Mouse (Mus musculus) 416B (cell line): ENCODE results near the gene Gdpd5.

Experiments
- DNase-seq: peaks from one replicate; pipeline ENCODE4 v3.0.0; 2011; ENCODE audit warnings: low read depth

Gdpd5 gene

GRCm38 (mm10) chr7:99476558-99477114 lies 95.4 kb downstream of the Gdpd5 start:
- no peak for DNase-seq

GRCm38 (mm10) chr7:99477235-99477634 lies 96.0 kb downstream of the Gdpd5 start:
- no peak for DNase-seq

DNA sequence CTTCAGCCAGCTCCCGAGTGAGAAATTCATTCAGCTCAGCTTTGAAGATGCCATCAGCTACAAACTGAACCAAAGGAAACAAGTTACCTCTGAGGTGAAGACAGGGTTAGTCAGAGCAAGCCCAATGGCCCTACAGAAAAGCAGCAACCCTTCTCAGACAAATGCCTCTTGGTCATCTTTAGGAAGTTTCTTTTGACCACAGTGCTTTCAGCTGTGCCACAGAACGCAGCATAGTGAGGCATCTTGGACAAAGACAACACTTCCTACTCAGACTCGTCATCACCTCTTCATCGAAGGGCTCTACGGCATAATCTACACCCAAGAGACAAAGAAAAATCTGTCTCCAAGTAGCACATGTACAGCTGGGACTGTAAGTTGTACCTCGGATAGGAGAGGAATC lies 101.4 kb downstream of the Gdpd5 start:
- DNase-seq = peak; percentile 48

DNA sequence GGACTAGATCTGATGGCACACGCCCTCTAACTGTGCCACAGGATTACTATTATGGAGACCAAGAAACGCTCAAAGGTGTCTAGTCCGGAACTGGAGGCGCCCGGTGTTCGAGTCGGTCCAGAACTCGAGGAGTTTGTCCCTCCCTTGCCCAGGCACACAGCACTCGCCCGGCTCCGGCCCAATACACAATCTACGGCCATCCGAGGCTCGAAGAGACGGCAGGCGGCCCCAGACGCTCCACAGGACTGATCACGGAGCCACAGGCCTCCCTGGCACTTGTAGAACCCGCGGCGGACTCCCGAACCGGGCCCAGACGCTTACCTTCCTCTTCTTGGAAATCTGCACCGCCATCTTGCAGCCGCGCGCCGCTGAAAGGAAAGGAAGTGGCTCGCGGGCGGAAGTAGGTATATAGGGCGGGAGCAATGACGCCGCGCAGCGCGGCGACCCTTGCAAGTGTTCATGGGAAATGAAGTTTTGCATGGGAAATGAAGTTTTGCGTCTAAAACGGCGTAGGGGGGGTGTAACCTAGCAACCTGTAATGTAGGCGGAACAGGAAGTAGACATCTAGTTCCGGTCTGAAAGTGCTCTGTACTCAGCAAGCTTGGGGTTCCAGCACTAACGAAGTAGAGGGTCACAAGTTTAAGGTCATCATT lies 102.2 kb downstream of the Gdpd5 start, which contains the start of gene Rps3:
Rps3 (minus strand) TSS at position 468 of the 653 bp plus-strand sequence.
- DNase-seq = peak; percentile 99

DNA sequence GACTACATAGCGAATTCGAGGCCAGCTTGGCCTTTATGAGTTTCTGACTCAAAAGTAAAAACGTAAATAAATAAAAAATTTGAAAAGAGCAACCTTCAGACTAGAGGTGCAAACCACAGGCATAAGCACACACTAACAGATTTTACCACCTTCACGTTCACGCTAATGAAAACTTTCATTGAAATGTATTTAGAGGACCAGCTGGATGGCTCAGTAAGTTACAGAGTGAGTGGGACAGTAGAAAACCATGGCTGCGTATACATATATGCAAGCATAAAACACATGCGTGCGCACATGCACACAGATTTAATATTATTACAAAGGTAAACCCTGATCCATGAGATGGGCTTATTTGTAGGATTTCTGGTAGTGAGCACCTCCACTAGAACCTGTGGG lies 102.7 kb downstream of the Gdpd5 start:
- no peak for DNase-seq

- DNase-seq = no peak
These were observed 103.5 kb downstream of the Gdpd5 start for GRCm38 (mm10) chr7:99484679-99485078.

DNA sequence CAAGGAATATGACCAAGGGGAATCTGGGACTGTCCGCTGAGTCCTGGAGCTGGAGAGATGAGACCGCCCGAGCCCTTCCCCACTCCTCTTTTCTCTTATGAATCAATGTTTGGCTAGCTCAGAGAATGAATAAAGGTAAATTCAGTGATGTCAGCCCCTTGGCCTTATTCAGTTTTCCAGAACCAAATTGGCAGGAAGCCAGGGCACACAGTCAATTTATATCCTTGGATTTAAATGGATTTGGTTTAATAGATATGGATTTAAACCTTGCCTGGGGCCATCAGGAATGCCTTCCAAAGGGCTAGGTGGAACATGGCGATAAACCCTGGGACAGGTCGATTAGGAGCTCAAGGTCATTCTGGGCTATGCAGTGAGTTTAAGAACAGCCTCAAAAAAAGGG lies 108.5 kb downstream of the Gdpd5 start:
- DNase-seq = no peak

- DNase-seq = no peak
These were observed 117.9 kb downstream of the Gdpd5 start for GRCm38 (mm10) chr7:99499128-99499527.

- peak; percentile 82 for DNase-seq
These were observed 119.0 kb downstream of the Gdpd5 start for GRCm38 (mm10) chr7:99500201-99500600.

DNA sequence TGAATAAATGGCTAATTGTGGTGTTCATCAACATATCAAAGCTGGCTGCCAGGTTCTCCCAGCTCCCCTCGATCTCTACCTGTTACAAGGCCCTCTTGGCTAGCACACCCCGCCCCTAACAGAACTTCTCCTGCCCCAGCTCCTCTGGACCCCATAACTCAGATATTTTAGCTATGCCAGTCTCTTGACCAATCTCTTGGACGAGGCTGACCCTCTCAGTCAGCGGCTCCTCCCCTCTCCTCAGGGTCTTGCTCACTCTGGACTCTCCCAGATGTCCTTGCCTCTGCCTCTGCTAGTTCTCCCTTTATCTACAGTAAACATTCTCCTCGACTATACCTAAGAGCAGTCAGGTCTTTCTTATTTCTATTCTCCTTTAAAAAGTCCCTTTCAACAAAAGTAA lies 119.4 kb downstream of the Gdpd5 start:
- no peak for DNase-seq

GRCm38 (mm10) chr7:99501148-99501547 lies 119.9 kb downstream of the Gdpd5 start:
- no peak for DNase-seq

GRCm38 (mm10) chr7:99504556-99504955 lies 123.3 kb downstream of the Gdpd5 start:
- no peak for DNase-seq

- peak; percentile 71 for DNase-seq
These were observed 127.0 kb downstream of the Gdpd5 start for GRCm38 (mm10) chr7:99508187-99508586.

DNA sequence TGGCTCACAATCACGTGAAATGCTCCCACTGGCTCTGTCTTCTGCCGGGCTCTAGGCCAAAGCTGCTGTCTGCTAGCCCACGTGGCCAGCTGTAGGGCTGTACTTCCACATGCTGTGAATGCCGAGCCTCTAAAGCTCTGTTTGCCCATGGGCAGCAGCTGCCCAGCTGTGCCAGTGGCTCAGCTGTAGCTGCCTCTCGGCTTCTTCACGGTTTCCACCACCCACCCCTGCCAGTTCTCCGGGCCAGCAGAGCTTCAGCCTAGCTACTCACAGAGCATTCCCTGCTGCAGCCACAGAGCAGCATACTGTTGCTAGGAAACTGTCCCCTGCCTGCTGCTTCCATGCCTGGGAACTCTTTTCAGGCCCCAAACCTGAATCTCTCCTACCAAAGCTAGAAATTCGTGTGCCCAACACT lies 128.9 kb downstream of the Gdpd5 start:
- DNase-seq = no peak
